Mouse (Mus musculus): ENCODE measurements around the gene Pitx1. TPM values are rescaled to one million over a fixed set of nuclear protein-coding genes. Genes with fewer than 3 reads are reported as not detected.

Pitx1 gene
- polyA plus RNA-seq, 1 experiment from 2014 or later = not detected

- Histone ChIP-seq H3K36me3 (ENCODE audit: control insufficient read depth, insufficient read depth, low read length) (no peaks in the 10 kb centered on the region), H3K4me1 (ENCODE audit: control insufficient read depth, insufficient read depth, low read length) (no peaks in the 10 kb centered on the region), H3K27me3 (ENCODE audit: control insufficient read depth, insufficient read depth, low read length) (no peaks in the 10 kb centered on the region), H3K4me2 (ENCODE audit: low read depth, low read length) (no peak overlapping the region), H3K9me3 (ENCODE audit: control insufficient read depth, low read length) (no peaks in the 10 kb centered on the region), H3K9ac (replicated peaks; ENCODE audit: low read depth, low read length) (no peak overlapping the region), H3K27ac (ENCODE audit: low read depth, low read length) (no peak overlapping the region), H3K4me3 (ENCODE audit: low read depth, low read length) (no peak overlapping the region)
- no peak for ATAC-seq (ENCODE audit: low read depth)
- 82% methylated on average over 5 of the region's 5 CpGs for WGBS
These were observed 25.0 kb downstream of the Pitx1 start for GRCm38 (mm10) chr13:55810947-55811346.

GRCm38 (mm10) chr13:55809707-55810106 is 26.3 kb downstream of the Pitx1 start:
- no peak overlapping the region for H3K4me2 ChIP-seq (ENCODE audit: low read depth, low read length)
- no peaks in the 10 kb centered on the region for H3K27me3 ChIP-seq (ENCODE audit: control insufficient read depth, insufficient read depth, low read length)
- no peaks in the 10 kb centered on the region for H3K4me1 ChIP-seq (ENCODE audit: control insufficient read depth, insufficient read depth, low read length)
- 94% methylated on average over 10 of the region's 10 CpGs for WGBS
- no peak for ATAC-seq (ENCODE audit: low read depth)
- H3K9ac ChIP-seq (replicated peaks; ENCODE audit: low read depth, low read length) = no peak overlapping the region
- H3K27ac ChIP-seq (ENCODE audit: low read depth, low read length) = no peak overlapping the region
- H3K4me3 ChIP-seq (ENCODE audit: low read depth, low read length) = no peak overlapping the region
- no peaks in the 10 kb centered on the region for H3K9me3 ChIP-seq (ENCODE audit: control insufficient read depth, low read length)
- H3K36me3 ChIP-seq (ENCODE audit: control insufficient read depth, insufficient read depth, low read length) = no peaks in the 10 kb centered on the region

GRCm38 (mm10) chr13:55809041-55809623 is 26.9 kb downstream of the Pitx1 start:
- Histone ChIP-seq H3K9ac (replicated peaks; ENCODE audit: low read depth, low read length) (no peak overlapping the region), H3K4me1 (ENCODE audit: control insufficient read depth, insufficient read depth, low read length) (no peaks in the 10 kb centered on the region), H3K4me2 (ENCODE audit: low read depth, low read length) (no peak overlapping the region), H3K36me3 (ENCODE audit: control insufficient read depth, insufficient read depth, low read length) (no peaks in the 10 kb centered on the region), H3K9me3 (ENCODE audit: control insufficient read depth, low read length) (no peaks in the 10 kb centered on the region), H3K4me3 (ENCODE audit: low read depth, low read length) (no peak overlapping the region), H3K27ac (ENCODE audit: low read depth, low read length) (no peak overlapping the region), H3K27me3 (ENCODE audit: control insufficient read depth, insufficient read depth, low read length) (no peaks in the 10 kb centered on the region)
- no peak for ATAC-seq (ENCODE audit: low read depth)
- WGBS = 75% methylated on average over 7 of the region's 7 CpGs

DNA sequence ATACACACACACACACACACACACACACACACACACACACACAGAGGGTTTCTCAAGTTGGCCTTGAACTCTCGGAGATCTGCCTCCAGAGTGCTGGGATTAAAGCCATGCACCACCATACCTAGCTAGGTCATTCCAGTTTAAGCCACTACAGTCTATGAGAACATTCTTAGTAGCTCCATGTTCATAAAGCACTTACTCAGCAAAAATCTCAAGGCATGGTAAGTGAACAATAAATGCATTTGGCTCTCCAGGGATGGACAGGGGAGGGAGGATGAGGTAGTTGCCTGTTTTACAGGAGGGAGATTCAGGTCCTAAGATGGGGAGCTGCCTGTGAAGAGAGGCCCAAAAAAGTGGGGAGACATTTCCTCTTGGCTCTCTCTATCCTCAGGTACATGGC is 32.0 kb downstream of the Pitx1 start:
- Histone ChIP-seq H3K27ac (ENCODE audit: low read depth, low read length) (no peak overlapping the region), H3K9ac (replicated peaks; ENCODE audit: low read depth, low read length) (no peak overlapping the region), H3K27me3 (ENCODE audit: control insufficient read depth, insufficient read depth, low read length) (no peaks in the 10 kb centered on the region), H3K4me1 (ENCODE audit: control insufficient read depth, insufficient read depth, low read length) (no peaks in the 10 kb centered on the region), H3K9me3 (ENCODE audit: control insufficient read depth, low read length) (no peaks in the 10 kb centered on the region), H3K4me2 (ENCODE audit: low read depth, low read length) (no peak overlapping the region), H3K36me3 (ENCODE audit: control insufficient read depth, insufficient read depth, low read length) (no peaks in the 10 kb centered on the region), H3K4me3 (ENCODE audit: low read depth, low read length) (no peak overlapping the region)
- ATAC-seq (ENCODE audit: low read depth) = no peak
- WGBS = 81% methylated on average over 1 of the region's 1 CpGs

DNA sequence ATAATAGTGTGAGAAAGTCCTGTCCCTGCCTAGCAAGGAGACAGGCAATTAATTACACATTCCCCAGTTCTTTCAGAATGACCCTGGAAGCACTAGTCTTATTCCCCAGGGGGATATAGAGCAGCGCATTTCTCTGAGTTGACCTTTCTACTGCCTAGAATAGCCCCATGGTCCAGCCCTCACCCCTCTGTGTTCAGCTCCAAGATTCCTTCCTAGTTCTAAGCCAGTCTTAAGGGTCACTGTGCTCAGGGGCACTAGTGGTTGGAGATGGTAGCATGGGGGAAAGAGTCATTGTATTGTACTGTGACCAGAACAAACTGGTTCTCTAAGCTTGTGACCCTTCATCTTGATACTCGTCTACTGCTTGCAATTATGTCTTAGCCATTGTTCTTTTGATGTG is 34.7 kb downstream of the Pitx1 start:
- Histone ChIP-seq H3K9ac (replicated peaks; ENCODE audit: low read depth, low read length) (no peak overlapping the region), H3K9me3 (ENCODE audit: control insufficient read depth, low read length) (no peaks in the 10 kb centered on the region), H3K4me3 (ENCODE audit: low read depth, low read length) (no peak overlapping the region), H3K36me3 (ENCODE audit: control insufficient read depth, insufficient read depth, low read length) (no peaks in the 10 kb centered on the region), H3K4me1 (ENCODE audit: control insufficient read depth, insufficient read depth, low read length) (no peaks in the 10 kb centered on the region), H3K4me2 (ENCODE audit: low read depth, low read length) (no peak overlapping the region), H3K27me3 (ENCODE audit: control insufficient read depth, insufficient read depth, low read length) (no peaks in the 10 kb centered on the region), H3K27ac (ENCODE audit: low read depth, low read length) (no peak overlapping the region)
- 58% methylated on average over 2 of the region's 2 CpGs for WGBS
- no peak for ATAC-seq (ENCODE audit: low read depth)

- 87% methylated on average over 11 of the region's 11 CpGs for WGBS
- Histone ChIP-seq H3K36me3 (ENCODE audit: control insufficient read depth, insufficient read depth, low read length) (no peaks in the 10 kb centered on the region), H3K4me2 (ENCODE audit: low read depth, low read length) (no peak overlapping the region), H3K9me3 (ENCODE audit: control insufficient read depth, low read length) (no peaks in the 10 kb centered on the region), H3K4me1 (ENCODE audit: control insufficient read depth, insufficient read depth, low read length) (no peaks in the 10 kb centered on the region), H3K27ac (ENCODE audit: low read depth, low read length) (no peak overlapping the region), H3K4me3 (ENCODE audit: low read depth, low read length) (no peak overlapping the region), H3K9ac (replicated peaks; ENCODE audit: low read depth, low read length) (no peak overlapping the region), H3K27me3 (ENCODE audit: control insufficient read depth, insufficient read depth, low read length) (no peaks in the 10 kb centered on the region)
- no peak for ATAC-seq (ENCODE audit: low read depth)
These were observed 49.9 kb downstream of the Pitx1 start for GRCm38 (mm10) chr13:55786120-55786519.

- 90% methylated on average over 3 of the region's 3 CpGs for WGBS
- H3K4me3 ChIP-seq (ENCODE audit: low read depth, low read length) = no peak within 1 kb of the TSS
These were observed 51.7 kb downstream of the Pitx1 start, which contains the start of gene Catsper3 for GRCm38 (mm10) chr13:55784268-55784667. Gene Catsper3, plus strand, starts transcription at chr13:55784568.

DNA sequence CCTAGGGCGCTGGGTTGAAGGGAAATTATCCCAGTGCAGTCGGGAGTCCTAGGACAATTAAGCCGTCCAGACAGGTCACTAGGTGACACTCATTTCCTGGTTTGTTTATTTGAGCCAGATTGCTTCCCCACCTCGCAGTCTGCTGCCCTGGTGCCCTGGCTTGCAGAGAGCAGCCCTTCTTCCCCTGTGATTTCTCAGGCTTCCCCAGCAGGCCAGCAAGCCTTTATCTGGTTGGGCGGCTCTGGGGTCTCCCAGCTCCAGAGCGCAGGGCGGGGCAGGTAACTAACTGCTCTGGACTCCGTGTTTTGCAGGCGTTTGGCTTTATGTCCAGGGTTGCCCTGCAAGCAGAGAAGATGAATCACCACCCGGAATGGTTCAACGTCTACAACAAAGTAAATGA is 60.9 kb downstream of the Pitx1 start:
- Histone ChIP-seq H3K9me3 (ENCODE audit: control insufficient read depth, low read length) (no peaks in the 10 kb centered on the region), H3K27ac (ENCODE audit: low read depth, low read length) (no peak overlapping the region), H3K36me3 (ENCODE audit: control insufficient read depth, insufficient read depth, low read length) (no peaks in the 10 kb centered on the region), H3K9ac (replicated peaks; ENCODE audit: low read depth, low read length) (no peak overlapping the region), H3K4me2 (ENCODE audit: low read depth, low read length) (no peak overlapping the region), H3K27me3 (ENCODE audit: control insufficient read depth, insufficient read depth, low read length) (no peaks in the 10 kb centered on the region), H3K4me3 (ENCODE audit: low read depth, low read length) (no peak overlapping the region), H3K4me1 (ENCODE audit: control insufficient read depth, insufficient read depth, low read length) (no peaks in the 10 kb centered on the region)
- 53% methylated on average over 11 of the region's 11 CpGs for WGBS
- no peak for ATAC-seq (ENCODE audit: low read depth)

More at GRCm38 (mm10) chr13:55784268-55784667, 51.7 kb downstream of the Pitx1 start, which contains the start of gene Catsper3:
- Histone ChIP-seq H3K4me2 (ENCODE audit: low read depth, low read length) (no peak within 1 kb of the TSS), H3K36me3 (ENCODE audit: control insufficient read depth, insufficient read depth, low read length) (no peaks in the 10 kb centered on the region), H3K4me1 (ENCODE audit: control insufficient read depth, insufficient read depth, low read length) (no peaks in the 10 kb centered on the region), H3K9ac (replicated peaks; ENCODE audit: low read depth, low read length) (no peak within 1 kb of the TSS), H3K27me3 (ENCODE audit: control insufficient read depth, insufficient read depth, low read length) (no peaks in the 10 kb centered on the region), H3K9me3 (ENCODE audit: control insufficient read depth, low read length) (no peaks in the 10 kb centered on the region), H3K27ac (ENCODE audit: low read depth, low read length) (no peak within 1 kb of the TSS)
- ATAC-seq (ENCODE audit: low read depth) = no peak

Measured in neural tube, embryonic 14.5 days (tissue).